Mouse (Mus musculus): ENCODE measurements around the gene Ptprg.

DNA sequence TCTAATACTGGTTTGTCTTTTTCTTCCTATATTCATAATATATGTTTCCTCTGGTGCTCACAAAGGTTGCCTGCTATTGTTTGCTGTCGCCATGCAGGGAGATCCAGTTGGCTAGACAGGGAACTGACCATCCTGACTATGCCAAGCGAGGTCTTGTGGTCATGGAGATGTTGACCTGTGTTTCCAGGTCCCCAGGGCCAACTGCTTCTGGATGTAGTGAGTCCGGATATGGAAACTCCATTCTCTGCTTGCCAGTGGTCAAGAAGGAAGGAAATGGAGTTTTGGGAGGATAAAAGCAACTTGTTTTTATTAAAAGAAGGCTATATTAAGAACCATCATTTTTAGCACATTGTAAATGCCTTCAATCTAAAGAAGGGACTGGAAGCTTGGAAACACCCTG lies 327.8 kb downstream of the Ptprg start:
- TF ChIP-seq POLR2A (IDR thresholded peaks at IDR 0.05; ENCODE audit: control insufficient read depth, low read depth, low read length) (no peak), CTCF (IDR thresholded peaks at IDR 0.05; ENCODE audit: control insufficient read depth, insufficient read depth, insufficient replicate concordance, low read depth, low read length) (no peak)
